Mouse (Mus musculus): ENCODE results near the gene Lbh.

The Lbh gene

DNA sequence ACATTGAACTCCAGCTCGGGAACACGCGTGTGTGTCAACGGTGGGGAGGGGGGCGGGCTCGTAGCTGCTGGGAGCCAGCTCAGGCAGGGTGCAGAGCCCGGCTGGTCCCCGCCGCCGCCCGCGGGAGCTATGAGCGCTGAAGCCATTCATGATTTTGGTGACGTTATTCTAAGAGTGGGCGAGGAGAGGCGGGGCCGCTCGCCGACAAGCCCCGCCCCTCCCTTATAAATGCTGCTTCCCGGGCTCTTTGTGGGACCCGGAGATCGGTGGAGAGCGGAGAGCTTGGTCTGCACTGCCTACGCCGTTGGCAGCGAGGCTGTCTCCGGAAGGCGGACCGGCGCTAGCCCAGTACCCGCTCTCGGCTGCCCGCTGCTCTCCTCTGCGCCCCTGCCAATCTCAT is at the start of gene Lbh:
Gene Lbh, plus strand, starts transcription at position 253 of the 400 bp plus-strand sequence.
- DNase-seq (ENCODE audit: low read depth, low spot score) = peak; percentile 98

DNA sequence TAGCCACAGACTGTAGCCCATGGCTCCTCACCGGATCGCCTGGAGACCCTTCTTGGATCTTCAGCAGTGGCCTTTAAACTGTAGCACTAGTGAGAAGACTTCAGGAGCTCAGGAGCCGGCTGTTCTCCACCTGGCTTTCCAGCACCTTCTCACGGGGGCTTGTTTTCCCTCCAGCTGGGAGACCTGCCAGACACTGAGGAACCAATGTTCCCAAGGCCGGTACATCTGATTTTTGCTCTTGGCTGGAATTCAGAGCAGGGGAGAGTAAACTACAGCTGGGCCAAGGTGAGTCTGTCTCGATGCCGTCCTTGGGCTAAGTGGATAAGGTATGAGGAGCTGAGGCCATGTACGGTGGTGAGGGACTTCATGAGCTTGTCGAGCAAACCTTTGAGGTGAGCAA is 39.1 kb upstream of the Lbh start:
- DNase-seq (ENCODE audit: low read depth, low spot score) = no peak

- DNase-seq (ENCODE audit: low read depth, low spot score) = no peak
These were observed 37.9 kb upstream of the Lbh start for GRCm38 (mm10) chr17:72880156-72880555.

DNA sequence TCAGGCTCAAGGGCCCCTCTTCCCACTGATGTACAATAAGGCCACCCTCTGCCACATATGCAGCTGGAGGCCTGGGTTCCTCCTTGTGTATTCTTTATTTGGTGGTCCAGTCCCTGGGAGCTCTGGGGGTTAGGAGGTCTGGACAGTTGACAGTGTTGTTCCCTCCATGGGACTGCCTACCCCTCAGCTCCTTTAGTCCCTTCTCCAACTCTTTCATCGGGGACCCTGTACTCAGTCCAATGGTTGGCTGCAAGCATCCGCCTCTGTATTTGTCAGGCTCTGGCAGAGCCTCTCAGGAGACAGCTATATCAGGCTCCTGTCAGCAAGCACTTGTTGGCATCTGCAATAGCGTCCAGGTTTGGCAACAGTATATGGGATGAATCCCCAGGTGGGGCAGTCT is 37.1 kb upstream of the Lbh start:
- DNase-seq (ENCODE audit: low read depth, low spot score) = no peak

DNA sequence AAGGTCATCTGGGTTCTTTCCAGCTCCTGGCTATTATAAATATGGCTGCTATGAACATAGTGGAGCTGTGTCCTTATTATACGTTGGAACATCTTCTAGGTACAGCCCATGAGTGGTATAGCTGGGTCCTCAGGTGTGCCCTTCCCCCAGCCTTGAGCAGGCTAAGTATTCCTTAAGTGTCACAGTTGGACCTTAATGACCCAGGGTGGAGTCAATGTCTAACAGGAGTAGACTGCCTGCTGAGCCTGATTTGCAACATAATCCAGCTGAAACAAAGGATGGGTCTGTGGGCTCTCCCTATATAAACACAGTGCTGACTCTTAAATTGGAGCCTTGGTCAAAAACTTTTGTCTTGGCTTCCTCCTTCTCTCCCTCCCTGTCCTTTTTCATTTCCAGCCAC is 36.3 kb upstream of the Lbh start:
- no peak for DNase-seq (ENCODE audit: low read depth, low spot score)

DNA sequence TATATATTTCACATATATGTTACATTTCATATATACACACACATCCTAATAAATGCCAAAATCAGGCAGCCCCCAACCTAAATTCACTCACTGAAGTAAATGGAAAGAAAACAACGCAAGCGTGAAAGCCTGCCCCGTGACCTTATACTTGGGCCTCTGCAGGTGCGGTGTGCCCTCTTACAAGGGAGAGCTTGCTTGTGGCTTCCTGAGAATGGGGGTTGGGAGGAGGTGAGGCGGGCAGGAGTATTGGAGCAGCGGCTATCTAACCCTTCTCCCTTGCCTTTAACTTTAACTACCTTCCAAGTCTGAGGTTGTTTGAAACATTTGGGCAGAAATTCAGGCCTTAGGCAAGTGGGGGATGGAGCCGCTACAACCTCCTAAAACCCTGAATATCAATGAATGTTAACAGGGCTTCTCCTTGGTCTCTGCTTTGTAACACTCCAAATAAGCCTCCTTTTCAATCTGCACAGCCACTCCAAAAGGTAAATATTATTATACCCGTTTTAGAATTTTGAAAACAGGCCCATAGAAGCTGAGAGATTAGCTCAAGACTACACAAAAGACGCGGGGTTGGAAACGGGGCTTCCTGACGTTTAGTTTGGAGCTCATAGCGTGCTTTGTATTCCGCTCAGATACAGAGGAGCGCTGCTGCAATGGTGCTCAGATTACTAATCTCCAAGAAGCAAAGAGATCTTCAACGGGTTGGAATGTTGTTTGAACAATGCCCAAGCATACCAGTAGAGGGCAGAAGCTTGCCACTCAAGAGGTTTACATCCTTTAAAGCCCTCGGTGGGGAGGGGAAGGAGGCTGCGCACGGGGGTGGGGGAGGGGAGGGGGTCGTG is 28.3 kb upstream of the Lbh start:
- DNase-seq (ENCODE audit: low read depth, low spot score) = peak; percentile 76

GRCm38 (mm10) chr17:72890398-72890898 is 27.7 kb upstream of the Lbh start:
- DNase-seq (ENCODE audit: low read depth, low spot score) = no peak

GRCm38 (mm10) chr17:72891556-72891955 is 26.5 kb upstream of the Lbh start:
- DNase-seq (ENCODE audit: low read depth, low spot score) = no peak

DNA sequence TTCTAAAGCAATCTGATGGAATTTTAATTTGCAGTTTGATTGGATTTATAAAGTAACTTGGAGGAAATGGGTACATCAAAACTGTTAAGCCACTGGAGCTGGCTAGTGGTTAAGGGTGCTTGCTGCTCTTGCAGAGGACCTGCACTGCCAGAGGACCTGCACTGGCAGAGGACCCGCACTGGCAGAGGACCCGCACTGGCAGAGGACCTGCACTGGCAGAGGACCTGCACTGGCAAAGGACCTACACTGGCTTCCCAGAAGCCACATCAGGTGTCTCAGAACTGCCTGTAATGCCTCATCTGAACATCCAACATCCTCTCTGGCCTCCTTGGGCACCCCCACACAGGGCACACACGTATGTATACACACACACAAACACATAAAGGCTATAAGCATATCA is 22.6 kb upstream of the Lbh start:
- DNase-seq (ENCODE audit: low read depth, low spot score) = no peak

- DNase-seq (ENCODE audit: low read depth, low spot score) = no peak
These were observed 21.0 kb upstream of the Lbh start for GRCm38 (mm10) chr17:72897076-72897475.

DNA sequence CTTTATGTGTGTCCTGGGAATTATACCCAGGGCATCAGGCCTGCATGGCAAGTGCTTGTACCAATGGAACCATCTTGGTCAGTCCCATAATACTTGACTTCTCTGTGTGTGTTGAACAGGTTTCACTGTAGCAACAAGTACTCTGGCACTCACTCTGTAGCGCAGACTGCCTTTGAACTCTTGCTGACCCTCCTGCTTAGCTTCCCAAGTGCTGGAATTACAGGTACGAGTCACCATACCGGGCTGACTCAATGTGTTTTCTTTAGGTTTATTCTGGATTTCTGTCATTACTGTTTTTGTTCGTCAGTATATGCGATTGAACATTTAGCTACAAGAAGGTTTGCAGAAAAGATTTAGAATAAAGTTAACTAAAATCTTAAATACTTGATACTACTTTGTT is 20.1 kb upstream of the Lbh start:
- no peak for DNase-seq (ENCODE audit: low read depth, low spot score)

DNA sequence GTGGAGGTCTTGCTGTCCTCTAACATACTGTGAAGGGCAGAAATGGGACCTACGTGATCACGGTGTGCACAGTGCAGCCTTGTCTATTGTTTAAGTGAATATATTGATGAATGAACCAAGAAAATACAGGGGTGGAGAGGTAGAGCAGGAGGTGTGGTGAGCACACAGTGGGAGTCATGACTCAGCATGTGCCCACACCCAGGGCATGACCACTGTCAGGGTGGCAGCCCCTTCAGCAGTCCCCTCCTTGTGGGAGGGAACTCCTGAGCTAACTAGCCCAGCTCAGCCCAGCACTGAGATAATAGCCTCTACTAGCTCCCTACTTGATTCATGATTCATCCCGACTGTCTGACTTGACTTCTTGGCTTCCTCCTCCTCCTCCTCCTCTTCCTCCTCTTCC is 19.3 kb upstream of the Lbh start:
- DNase-seq (ENCODE audit: low read depth, low spot score) = no peak

- DNase-seq (ENCODE audit: low read depth, low spot score) = no peak
These were observed 17.1 kb upstream of the Lbh start for GRCm38 (mm10) chr17:72901021-72901420.

- peak; percentile 56 for DNase-seq (ENCODE audit: low read depth, low spot score)
These were observed 16.4 kb upstream of the Lbh start for GRCm38 (mm10) chr17:72901705-72902104.

DNA sequence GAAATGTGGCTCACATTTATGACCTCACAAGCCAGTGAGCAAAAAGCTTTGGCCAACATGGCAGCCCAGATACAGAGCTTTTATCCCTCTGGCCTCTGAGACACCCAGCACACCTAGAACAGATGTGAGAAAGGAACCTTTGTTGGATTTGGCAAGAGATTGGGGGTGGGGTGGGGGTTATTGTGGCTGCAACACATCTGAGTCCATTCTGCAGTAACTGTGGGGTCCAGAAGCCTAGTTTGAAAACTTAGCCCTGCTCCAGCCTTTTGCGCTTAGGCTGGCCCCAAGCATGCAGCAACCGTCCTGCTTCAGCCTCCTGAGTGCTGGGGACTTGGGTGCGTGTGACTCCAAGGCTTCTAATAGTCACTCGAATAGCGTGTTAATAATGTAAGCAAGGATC is 14.8 kb upstream of the Lbh start:
- DNase-seq (ENCODE audit: low read depth, low spot score) = no peak

DNA sequence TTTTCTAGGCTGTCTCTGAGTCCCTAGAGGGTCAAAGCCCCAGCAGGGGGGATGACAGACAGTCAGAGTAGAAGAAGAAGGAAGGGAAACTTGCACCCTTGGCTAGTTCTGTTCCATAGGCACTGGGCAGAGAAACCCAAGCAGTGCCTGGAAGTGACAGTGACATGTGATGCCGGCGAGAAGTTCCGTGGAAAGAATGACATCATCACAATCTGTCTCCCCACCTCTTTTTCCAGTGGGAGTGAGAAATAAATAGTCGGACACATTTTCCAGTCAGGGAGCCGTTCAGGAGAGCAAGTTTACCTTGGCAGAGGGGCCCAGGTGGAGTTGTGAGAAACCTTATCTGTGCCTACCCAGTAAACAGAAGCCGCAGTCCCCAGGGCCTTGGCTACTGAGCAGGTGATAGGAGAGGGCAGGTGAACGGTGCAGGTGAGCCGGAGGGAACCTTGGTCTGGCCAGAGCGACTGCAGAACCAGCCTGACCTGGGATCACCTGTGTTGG is 14.1 kb upstream of the Lbh start:
- DNase-seq (ENCODE audit: low read depth, low spot score) = peak; percentile 31

DNA sequence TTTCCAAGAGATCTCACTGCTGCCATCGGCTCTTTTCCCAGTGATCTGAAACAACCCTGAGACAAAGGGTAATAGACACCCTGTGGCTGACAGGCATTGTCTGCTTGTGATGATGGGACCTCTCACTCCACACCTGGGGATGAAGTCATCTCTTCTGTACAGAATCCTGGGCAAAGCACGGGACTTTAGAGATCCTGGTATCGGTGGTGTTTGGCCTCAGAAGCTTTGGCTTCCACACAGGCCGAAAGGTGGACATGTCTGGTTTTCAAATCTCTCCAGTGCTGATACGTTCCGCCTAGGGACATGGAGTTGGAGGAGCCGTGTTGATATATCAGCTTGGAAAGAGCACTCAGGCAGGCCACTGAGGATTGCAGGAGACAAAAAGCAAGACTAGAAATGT is 13.2 kb upstream of the Lbh start:
- DNase-seq (ENCODE audit: low read depth, low spot score) = no peak

DNA sequence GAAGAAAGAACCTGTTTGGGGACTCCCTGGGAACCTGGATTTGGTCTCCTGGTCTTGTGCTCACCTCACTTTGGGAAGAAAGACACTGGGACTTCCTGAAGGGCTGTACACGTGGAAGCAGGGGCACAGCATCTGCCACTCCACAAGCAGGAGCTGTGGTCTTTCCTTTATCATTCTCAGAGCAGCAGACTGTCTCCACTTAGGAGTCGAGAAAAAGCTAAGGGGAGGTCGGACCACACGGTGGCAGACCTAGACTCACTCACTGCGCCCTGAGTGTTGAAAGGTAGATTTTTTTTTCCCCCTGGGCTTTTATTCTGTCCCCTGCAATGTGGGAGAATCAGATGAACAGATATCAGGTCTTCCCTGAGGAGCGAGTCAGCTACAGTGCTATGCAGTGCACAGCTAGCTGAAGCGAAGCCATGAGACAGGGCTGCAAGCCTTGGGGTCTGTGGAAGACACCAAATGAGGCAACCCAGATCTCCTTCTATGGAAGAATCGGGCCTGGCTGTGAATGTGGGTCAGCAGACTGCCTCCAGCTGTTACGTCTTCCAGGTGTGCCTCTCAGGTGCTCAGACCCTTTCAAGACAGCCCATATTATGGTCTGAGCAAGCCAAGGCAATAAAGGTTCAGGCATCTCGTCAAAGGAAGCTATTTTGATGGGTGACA is 11.7 kb upstream of the Lbh start:
- DNase-seq (ENCODE audit: low read depth, low spot score) = no peak

DNA sequence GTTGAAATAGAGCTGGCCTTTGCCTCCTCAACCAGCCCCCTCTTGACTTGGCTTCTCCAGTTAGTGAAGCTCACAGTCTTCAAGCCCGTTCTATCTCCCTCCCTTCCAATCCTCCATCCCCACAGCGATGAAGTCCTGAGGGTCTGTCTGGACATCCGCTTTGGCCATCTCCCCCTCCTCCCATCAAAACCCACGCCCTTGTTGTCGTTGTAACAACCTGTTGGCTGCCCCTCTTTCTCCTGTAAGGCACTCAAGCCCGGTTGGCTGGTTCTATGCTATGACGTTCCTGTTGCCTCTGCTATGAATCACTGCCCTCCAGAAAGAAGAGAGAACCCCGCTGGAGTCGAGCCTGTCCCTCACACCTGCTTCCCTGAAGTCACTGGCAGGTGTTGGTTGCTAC is 10.9 kb upstream of the Lbh start:
- DNase-seq (ENCODE audit: low read depth, low spot score) = no peak

GRCm38 (mm10) chr17:72907777-72908176 is 10.3 kb upstream of the Lbh start:
- no peak for DNase-seq (ENCODE audit: low read depth, low spot score)

GRCm38 (mm10) chr17:72908561-72908960 is 9.5 kb upstream of the Lbh start:
- DNase-seq (ENCODE audit: low read depth, low spot score) = no peak

DNA sequence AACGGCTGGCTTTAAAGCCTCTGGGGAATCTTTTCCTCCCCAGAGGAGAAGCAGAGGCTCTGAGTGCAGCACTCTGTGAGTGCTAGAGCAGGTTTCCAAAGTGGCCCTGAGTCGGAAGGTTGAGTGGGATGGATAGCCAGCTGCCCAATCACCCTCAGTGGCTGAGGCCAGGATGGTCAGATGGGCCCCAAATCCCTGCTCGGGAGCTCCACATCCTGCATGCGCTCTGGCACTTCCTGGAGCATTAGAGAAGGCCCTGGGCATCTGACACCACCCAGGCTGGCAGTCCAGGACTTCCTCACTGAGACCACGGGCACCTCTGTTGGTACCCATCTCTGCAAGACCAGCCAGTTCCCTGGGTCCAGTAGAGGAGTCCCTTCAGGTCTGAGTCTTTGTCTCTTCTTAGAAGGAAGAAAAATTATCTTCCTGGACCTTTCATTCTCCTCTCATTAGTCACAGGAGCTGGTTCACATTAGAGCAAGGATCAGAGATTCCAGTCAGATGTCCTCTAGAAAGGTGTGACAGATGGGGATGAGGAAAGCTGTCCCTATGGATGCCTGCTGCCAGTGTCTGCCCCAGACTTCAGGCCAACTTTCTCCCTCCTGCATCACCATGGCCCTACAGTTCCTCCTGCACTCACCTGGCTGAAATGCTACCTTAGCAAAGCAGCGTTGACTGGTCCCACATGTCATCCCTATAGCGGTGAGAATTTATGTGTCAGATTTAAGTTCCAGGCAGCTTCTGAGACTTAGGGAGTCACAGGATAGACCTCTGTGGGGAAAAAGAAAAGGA is 8.8 kb upstream of the Lbh start:
- no peak for DNase-seq (ENCODE audit: low read depth, low spot score)
